Mouse (Mus musculus) intestine, embryonic 16.5 days (tissue): ENCODE results near the gene Bloc1s1. TPM values are rescaled to one million over a fixed set of nuclear protein-coding genes. Genes with fewer than 3 reads are reported as not detected.

Experiments
- polyA plus RNA-seq: library from polyadenylated mRNA; unstranded; fragments of >200 nt; fragmentation: Nextera tagmentation; extraction: Ambion mirVana; gene quantifications from 2 replicates; pipeline ENCODE4 v1.2.1, GENCODE M21; 2015

The Bloc1s1 gene
- polyA plus RNA-seq, 1 experiment from 2014 or later: 208 TPM

Other genes with a start within 250 kb of the Bloc1s1 start
- gene Suox, start 250.0 kb downstream of the Bloc1s1 start, polyA plus RNA-seq: 11.8 and 13.0 TPM in 2 replicates
- gene Rab5b, start 227.8 kb downstream of the Bloc1s1 start, polyA plus RNA-seq: 61.6 and 64.5 TPM in 2 replicates
- gene Pmel, start 219.8 kb downstream of the Bloc1s1 start, polyA plus RNA-seq: 1.5 and 1.6 TPM in 2 replicates
- 60.4 and 65.2 TPM in 2 replicates for gene Cdk2, start 219.0 kb downstream of the Bloc1s1 start, polyA plus RNA-seq
- gene Dgka, start 179.2 kb downstream of the Bloc1s1 start, polyA plus RNA-seq: 7.8 and 7.9 TPM in 2 replicates
- gene Pym1, start 176.1 kb downstream of the Bloc1s1 start, polyA plus RNA-seq: 28.4 and 31.5 TPM in 2 replicates
- gene Mmp19, start 133.1 kb downstream of the Bloc1s1 start, polyA plus RNA-seq: 0.66 and 0.81 TPM in 2 replicates
- 45.5 and 45.8 TPM in 2 replicates for gene Dnajc14, start 120.0 kb downstream of the Bloc1s1 start, polyA plus RNA-seq
- gene Tmem198b, start 119.7 kb downstream of the Bloc1s1 start, polyA plus RNA-seq: 11.6 and 13.4 TPM in 2 replicates
- 154 and 172 TPM in 2 replicates for gene Sarnp, start 106.7 kb downstream of the Bloc1s1 start, polyA plus RNA-seq
- 126 and 132 TPM in 2 replicates for gene Ormdl2, start 102.4 kb downstream of the Bloc1s1 start, polyA plus RNA-seq
- gene Gdf11, start 32.3 kb downstream of the Bloc1s1 start, polyA plus RNA-seq: 2.1 and 2.2 TPM in 2 replicates
- gene Cd63, start 23.0 kb downstream of the Bloc1s1 start, polyA plus RNA-seq: 794 TPM in 2 replicates
- gene Rdh5, start 1.1 kb downstream of the Bloc1s1 start, polyA plus RNA-seq: 18.6 and 18.8 TPM in 2 replicates
- 3.3 and 3.7 TPM in 2 replicates for gene Itga7, start 9.8 kb upstream of the Bloc1s1 start, polyA plus RNA-seq
- 23.2 and 28.6 TPM in 2 replicates for gene Mettl7b, start 37.0 kb upstream of the Bloc1s1 start, polyA plus RNA-seq
- gene Olfr9, start 65.4 kb upstream of the Bloc1s1 start, polyA plus RNA-seq: not detected in 2 replicates
- gene Olfr763, start 86.8 kb upstream of the Bloc1s1 start, polyA plus RNA-seq: not detected in 2 replicates
- not detected in 2 replicates for gene Olfr764-ps1, start 115.9 kb upstream of the Bloc1s1 start, polyA plus RNA-seq
- gene Olfr765, start 126.0 kb upstream of the Bloc1s1 start, polyA plus RNA-seq: not detected in 2 replicates
- not detected in 2 replicates for gene Olfr766-ps1, start 144.9 kb upstream of the Bloc1s1 start, polyA plus RNA-seq
- gene Olfr767, start 158.9 kb upstream of the Bloc1s1 start, polyA plus RNA-seq: not detected in 2 replicates
- gene Olfr768, start 175.3 kb upstream of the Bloc1s1 start, polyA plus RNA-seq: not detected in 2 replicates
- not detected in 2 replicates for gene Olfr769, start 193.8 kb upstream of the Bloc1s1 start, polyA plus RNA-seq
- gene Olfr770, start 215.0 kb upstream of the Bloc1s1 start, polyA plus RNA-seq: not detected in 2 replicates
- not detected in 2 replicates for gene Olfr771, start 240.7 kb upstream of the Bloc1s1 start, polyA plus RNA-seq